8 mouse cellular contexts compared by ENCODE assay signal in the genomic region with DNA sequence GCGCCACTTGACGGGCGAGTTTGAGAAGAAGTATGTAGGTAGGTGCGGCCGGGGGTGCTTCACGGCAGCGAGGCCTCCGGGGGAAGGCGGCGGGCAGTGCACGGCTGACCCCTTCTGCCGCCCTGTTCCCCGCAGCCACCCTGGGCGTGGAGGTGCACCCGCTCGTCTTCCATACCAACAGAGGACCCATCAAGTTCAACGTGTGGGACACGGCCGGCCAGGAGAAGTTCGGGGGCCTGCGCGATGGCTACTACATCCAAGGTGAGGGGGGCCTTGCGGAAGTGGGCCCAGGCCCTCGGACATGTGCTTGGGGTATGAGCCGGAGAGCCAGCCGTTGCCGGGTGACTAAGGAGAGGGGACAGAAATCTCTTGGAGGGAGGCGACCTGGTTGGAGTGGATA. TPM values are rescaled to one million over a fixed set of nuclear protein-coding genes. Genes with fewer than 3 reads are reported as not detected.
A peak's percentile ranks its signal among the peaks of the same experiment; 100 is the strongest.
DNase-seq lines count a peak whose midpoint lies in the region; ATAC-seq and TF ChIP-seq lines count a peak whose summit lies in the region.

No protein-coding gene starts in this region.

- peak overlapping the region; percentile 87 for H3K4me3 ChIP-seq in brown adipose tissue, adult 24 weeks (ENCODE audit: insufficient read depth, low read depth, low read length)
- peak overlapping the region; percentile 81 for H3K4me3 ChIP-seq in midbrain, postnatal 0 days (ENCODE audit: low read depth, low read length)

- H3K9me3 ChIP-seq in midbrain, postnatal 0 days (ENCODE audit: low read length): no peaks in the 10 kb centered on the region

- peak overlapping the region; percentile 85 for H3K9ac ChIP-seq in midbrain, postnatal 0 days (replicated peaks; ENCODE audit: low read length, poor library complexity, severe bottlenecking)

- peak; percentile 11 to 12 for DNase-seq in frontal cortex, postnatal 25 days (ENCODE audit: low spot score in 2 of 2)
- no peak for DNase-seq in frontal cortex, postnatal 36 days (ENCODE audit: low spot score in 2 of 2)
- peak; percentile 24 to 31 for DNase-seq in B cell, adult 2 months
- peak; percentile 39 to 47 for DNase-seq in heart, postnatal 10 days
- DNase-seq in liver: peak; percentile 43
- DNase-seq in midbrain, postnatal 0 days (ENCODE audit: low spot score): no peak
- DNase-seq in T-cell, adult 2 months (ENCODE audit: low spot score): no peak

- H3K27ac ChIP-seq in brown adipose tissue, adult 24 weeks (replicated peaks; ENCODE audit: low read depth, low read length): peak overlapping the region; percentile 85
- H3K27ac ChIP-seq in midbrain, postnatal 0 days (ENCODE audit: low read depth, low read length): peak overlapping the region; percentile 96

- peaks cover 6% of the 10 kb centered on the region for H3K4me1 ChIP-seq in brown adipose tissue, adult 24 weeks (ENCODE audit: control insufficient read depth, insufficient read depth, insufficient read length, low read length)
- H3K4me1 ChIP-seq in midbrain, postnatal 0 days (ENCODE audit: insufficient read depth, low read length): peaks cover 4% of the 10 kb centered on the region; the same call in 1 of the 2 replicates

- peaks cover 10% of the 10 kb centered on the region for H3K36me3 ChIP-seq in midbrain, postnatal 0 days (ENCODE audit: insufficient read depth, low read length)

- no peak for TF ChIP-seq CTCF in midbrain, postnatal 0 days (IDR thresholded peaks at IDR 0.05)

- ATAC-seq in midbrain, postnatal 0 days (ENCODE audit: low FRiP score): peak; percentile 33

- peak overlapping the region; percentile 84 for H3K4me2 ChIP-seq in midbrain, postnatal 0 days (ENCODE audit: low read depth, low read length, poor library complexity, severe bottlenecking)

- H3K27me3 ChIP-seq in midbrain, postnatal 0 days (ENCODE audit: insufficient read depth, low read length): no peaks in the 10 kb centered on the region

- intact Hi-C loops in heart, postnatal 10 days (cut with DNase I): no loop called here

- WGBS in midbrain, postnatal 0 days: 7% methylated on average over 26 of the region's 28 CpGs

RNA-seq across cellular contexts. Expression of gene Ran, which starts 0.9 kb away (rescaled TPM):
- 71.5 and 92.5 TPM in 2 replicates for polyA plus RNA-seq in brown adipose tissue, adult 24 weeks (2012; ENCODE audit: insufficient read depth, insufficient read length, missing spikeins)
- 100 to 1,000 TPM; 121 TPM for total RNA-seq in heart, postnatal 10 days (2021)
- 183 and 191 TPM in 2 replicates for total RNA-seq in midbrain, postnatal 0 days (2014; rRNA removed)
- polyA plus RNA-seq in midbrain, postnatal 0 days (2015; fragmentation: Nextera tagmentation; extraction: Ambion mirVana): 287 and 295 TPM in 2 replicates

RNA-seq across cellular contexts. Expression of gene Stx2, which starts 12.4 kb away (rescaled TPM):
- 5.5 and 8.2 TPM in 2 replicates for polyA plus RNA-seq in brown adipose tissue, adult 24 weeks (2012; ENCODE audit: insufficient read depth, insufficient read length, missing spikeins)
- 10 to 100 TPM; 20.0 to 23.2 TPM for total RNA-seq in heart, postnatal 10 days (2021)
- total RNA-seq in midbrain, postnatal 0 days (2014; rRNA removed): 15.5 and 15.9 TPM in 2 replicates
- polyA plus RNA-seq in midbrain, postnatal 0 days (2015; fragmentation: Nextera tagmentation; extraction: Ambion mirVana): 11.9 and 12.0 TPM in 2 replicates

Comparison
In these comparisons a context has a peak if more than half of its experiments do, and no peak if none do; other contexts are left out.
1. DNase-seq: peak in frontal cortex, postnatal 25 days (2 of 2), B cell, adult 2 months (2 of 2), heart, postnatal 10 days (2 of 2) and liver (single experiment); none in frontal cortex, postnatal 36 days (0 of 2), midbrain, postnatal 0 days (single experiment) and T-cell, adult 2 months (single experiment).